Mouse (Mus musculus) liver, embryonic 14.5 days (tissue): ENCODE measurements around the gene Eva1c. TPM values are rescaled to one million over a fixed set of nuclear protein-coding genes. Genes with fewer than 3 reads are reported as not detected.
"Not testable (repeated sequence)": the region's sequence is repeated elsewhere in the genome, so short reads cannot be mapped to it uniquely, and the experiment has no call there.

Experiments
- ATAC-seq: fragments of 200-750 bp; cut with Nextera tagmentation; 2 replicates; pipeline ENCODE4 v1.8.0; 2017; ENCODE audit warnings: moderate number of reproducible peaks, mild to moderate bottlenecking, moderate library complexity; ENCODE audit not compliant: insufficient read depth
- DNase-seq, 3 experiments: peaks; one replicate each; pipeline ENCODE4 v3.0.0-alpha.2; 2012 to 2013; ENCODE audit warnings: low read depth in 3 of 3, low spot score in 3 of 3
- H3K27ac ChIP-seq: fragments of 300-500 bp; sonication (generic); 2 replicates; pipeline ENCODE4 v1.5.1; 2014; ENCODE audit warnings: moderate library complexity, mild to moderate bottlenecking, control low read depth, inconsistent platforms
- H3K27me3 ChIP-seq: fragments of 300-500 bp; sonication (generic); 2 replicates; pipeline ENCODE4 v1.6.1; 2014; ENCODE audit warnings: mild to moderate bottlenecking, low read length, moderate library complexity; ENCODE audit not compliant: control insufficient read depth, insufficient read depth
- H3K36me3 ChIP-seq: fragments of 300-500 bp; sonication (generic); replicated peaks from 2 replicates; pipeline ENCODE4 v1.6.1; 2014; ENCODE audit warnings: low read depth; ENCODE audit not compliant: control insufficient read depth, insufficient read depth
- H3K4me1 ChIP-seq, 2 experiments: fragments of 200-500 bp in 1 of 2; fragments of 300-500 bp in 1 of 2; sonication (generic) in 1 of 2; replicated peaks; 2 replicates each; pipeline ENCODE4 v1.6.1; 2012 to 2014; ENCODE audit warnings: antibody characterized with exemption in 1 of 2, inconsistent platforms in 1 of 2, low read length in 1 of 2; ENCODE audit not compliant: control insufficient read depth in 2 of 2, insufficient read depth in 2 of 2
- H3K4me2 ChIP-seq: fragments of 300-500 bp; sonication (generic); 2 replicates; pipeline ENCODE4 v1.6.1; 2014; ENCODE audit warnings: low read depth, mild to moderate bottlenecking, control low read depth, moderate library complexity
- H3K4me3 ChIP-seq, 2 experiments: fragments of 200-500 bp in 1 of 2; fragments of 300-500 bp in 1 of 2; sonication (generic) in 1 of 2; 2 replicates each; pipeline ENCODE4 v1.5.1; 2012 to 2014; ENCODE audit warnings: low read depth in 2 of 2, low read length in 2 of 2, mild to moderate bottlenecking in 2 of 2, control low read depth in 1 of 2, inconsistent platforms in 1 of 2, moderate library complexity in 1 of 2; ENCODE audit not compliant: insufficient read depth in 1 of 2
- H3K9ac ChIP-seq: fragments of 300-500 bp; sonication (generic); replicated peaks from 2 replicates; pipeline ENCODE4 v1.6.1; 2014; ENCODE audit warnings: mild to moderate bottlenecking, control low read depth, moderate library complexity
- H3K9me3 ChIP-seq: fragments of 300-500 bp; sonication (generic); 2 replicates; pipeline ENCODE4 v1.6.1; 2016; ENCODE audit warnings: low read length, mixed read lengths; ENCODE audit not compliant: control insufficient read depth
- CTCF ChIP-seq: IDR thresholded peaks from 2 replicates; pipeline ENCODE4 v1.5.1; 2016; ENCODE audit warnings: antibody characterized with exemption, low read depth, control low read depth
- EP300 ChIP-seq: IDR thresholded peaks from 2 replicates; pipeline ENCODE4 v1.6.1; 2016; ENCODE audit warnings: antibody characterized with exemption, low read depth
- WGBS: fragments of 180-500 bp; shearing (Covaris S2); extraction: QIAGEN DNeasy Blood & Tissue Kit; methylation state at CpG from one replicate; pipeline ENCODE4 v1.1.7; 2014; ENCODE audit not compliant: insufficient replicate concordance; 5-methylcytosine and 5-hydroxymethylcytosine counted together
- polyA plus RNA-seq, 2 experiments: library from polyadenylated mRNA; depleted of rRNA in 1 of 2; stranded (reverse) in 1 of 2; unstranded in 1 of 2; fragments of >200 nt; fragmentation: Nextera tagmentation in 1 of 2; extraction: Ambion mirVana in 1 of 2; gene quantifications; 2 replicates each; pipeline versions ENCODE4 v1.2.1 to v1.2.3; 2012 to 2014

Gene Eva1c
- polyA plus RNA-seq, 2 experiments = 0.11 to 0.23 TPM

DNA sequence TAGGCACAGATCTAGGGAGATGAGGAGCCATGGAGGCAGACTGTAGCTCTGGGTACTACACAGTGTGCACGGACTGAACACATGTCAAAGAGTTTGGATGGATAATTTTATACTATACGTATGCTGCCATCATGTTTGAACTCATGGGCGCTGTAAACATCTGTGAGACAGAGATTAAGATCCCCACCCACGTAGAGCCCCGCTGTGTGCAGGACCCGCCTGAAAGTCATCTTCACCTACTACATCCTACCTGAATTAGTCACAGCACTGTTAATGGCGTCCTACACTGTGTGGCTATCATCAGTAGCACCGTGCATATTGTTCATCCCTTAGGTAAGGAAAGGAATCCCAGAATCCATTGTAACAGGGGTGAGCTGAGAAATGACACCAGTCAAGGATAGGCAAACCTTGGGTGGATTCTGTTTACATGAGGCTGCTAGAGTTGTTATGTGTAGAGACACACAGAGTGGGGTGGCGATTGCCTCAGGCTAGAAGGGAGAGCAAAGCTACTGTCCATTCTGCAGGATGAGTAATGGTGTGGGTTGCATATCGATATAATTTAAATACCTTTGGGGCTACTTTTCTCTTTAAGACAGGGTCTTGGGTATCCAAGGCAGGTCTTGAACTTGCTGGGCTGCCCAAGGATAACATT, 4.1 kb upstream of the Eva1c start:
- peak overlapping the region; percentile 6 to 10; a peak in 1 of 4 replicates for H3K4me3 ChIP-seq
- no peak for TF ChIP-seq CTCF
- peak; percentile 68 for TF ChIP-seq EP300
- H3K4me2 ChIP-seq = peak overlapping the region; percentile 50
- peaks cover 21 to 36% of the 10 kb centered on the region in 2 experiments for H3K4me1 ChIP-seq
- H3K27me3 ChIP-seq = peaks cover 2% of the 10 kb centered on the region; the same call in 1 of the 2 replicates
- H3K9ac ChIP-seq = no peak overlapping the region
- no peaks in the 10 kb centered on the region for H3K36me3 ChIP-seq
- no peaks in the 10 kb centered on the region for H3K9me3 ChIP-seq
- DNase-seq (peak in 2 of 3 experiments; percentile 35 to 52), ATAC-seq (peak; percentile 95)
- 51% methylated on average over 10 of the region's 10 CpGs for WGBS
- H3K27ac ChIP-seq = peak overlapping the region; percentile 71

DNA sequence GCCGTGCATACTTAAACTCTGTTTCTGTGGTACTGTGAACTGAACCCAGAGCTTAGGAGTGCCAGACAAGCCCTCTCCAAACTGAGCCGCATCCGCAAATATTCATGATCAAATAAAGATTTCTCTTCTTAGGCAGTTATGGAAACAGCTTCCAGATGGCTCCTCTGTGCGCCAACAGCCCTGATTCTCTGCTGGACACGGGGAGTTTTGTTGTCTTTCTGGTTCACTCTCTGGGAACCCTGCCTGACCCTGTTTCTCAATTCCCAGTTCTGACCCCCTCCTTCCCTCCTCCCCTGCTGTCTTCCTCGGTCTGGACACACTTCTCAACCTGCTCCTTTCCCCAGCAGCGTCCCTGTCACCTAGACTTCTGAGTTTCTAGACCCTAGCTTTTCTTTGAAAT, 3.5 kb upstream of the Eva1c start:
- ATAC-seq (no peak), DNase-seq (no peak)
- H3K27ac ChIP-seq = peak overlapping the region; percentile 51
- TF ChIP-seq CTCF (no peak), EP300 (no peak)
- H3K9me3 ChIP-seq = no peaks in the 10 kb centered on the region
- 68% methylated on average over 7 of the region's 7 CpGs for WGBS
- peaks cover 21 to 36% of the 10 kb centered on the region in 2 experiments for H3K4me1 ChIP-seq
- peaks cover 2% of the 10 kb centered on the region; the same call in 1 of the 2 replicates for H3K27me3 ChIP-seq
- no peak overlapping the region for H3K9ac ChIP-seq
- H3K36me3 ChIP-seq = no peaks in the 10 kb centered on the region
- no peak overlapping the region; a peak in 1 of 4 replicates for H3K4me3 ChIP-seq
- H3K4me2 ChIP-seq = peak overlapping the region; percentile 50

DNA sequence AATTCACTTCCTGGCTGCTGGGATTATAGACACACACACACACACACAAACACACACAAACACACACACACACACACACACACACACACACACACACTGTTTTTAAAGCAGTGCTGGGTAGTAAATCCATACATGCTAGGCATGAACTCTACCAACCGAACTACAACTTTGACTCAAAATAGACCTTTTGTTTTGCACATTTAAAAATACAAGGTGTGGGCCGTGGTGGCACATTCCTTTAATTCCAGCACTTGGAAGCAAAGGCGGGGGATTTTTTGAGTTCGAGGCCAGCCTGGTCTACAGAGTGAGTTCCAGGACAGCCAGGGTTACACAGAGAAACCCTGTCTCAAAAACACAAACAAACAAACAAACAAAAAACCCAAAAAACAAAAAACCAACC, 2.5 kb upstream of the Eva1c start:
- not testable (repeated sequence) for DNase-seq, H3K27ac ChIP-seq, H3K27me3 ChIP-seq, H3K9ac ChIP-seq, H3K4me3 ChIP-seq, H3K9me3 ChIP-seq, ATAC-seq, H3K36me3 ChIP-seq, H3K4me2 ChIP-seq
- H3K4me1 ChIP-seq = peaks cover 22 to 39% of the 10 kb centered on the region in 2 experiments
- 62% methylated on average over 4 of the region's 4 CpGs for WGBS

DNA sequence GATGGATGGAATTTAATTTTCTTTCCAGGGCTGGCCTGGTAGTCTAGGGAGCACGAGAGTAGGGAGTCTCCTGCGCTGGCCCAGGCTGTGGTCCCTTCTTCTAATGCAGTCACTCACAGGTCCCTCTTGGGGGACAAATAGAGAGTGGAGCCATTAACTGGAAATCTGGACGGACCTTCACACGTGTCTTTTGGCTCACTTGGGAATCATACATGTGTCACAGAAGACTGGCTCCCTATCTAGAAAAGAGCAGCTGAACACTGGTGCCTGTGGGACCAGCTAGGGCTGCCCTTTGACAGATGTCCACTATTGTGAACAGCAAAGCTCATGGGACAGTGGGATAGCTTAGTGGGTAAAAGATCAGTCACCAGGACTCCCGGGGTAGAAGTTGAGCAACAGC, 478 bp upstream of the Eva1c start:
- WGBS = 73% methylated on average over 5 of the region's 5 CpGs
- Histone ChIP-seq H3K36me3 (no peaks in the 10 kb centered on the region), H3K9ac (no peak overlapping the region), H3K4me2 (no peak overlapping the region), H3K27me3 (peaks cover 12% of the 10 kb centered on the region), H3K4me3 (no peak overlapping the region), H3K27ac (no peak overlapping the region), H3K9me3 (no peaks in the 10 kb centered on the region), H3K4me1 (peaks cover 25 to 35% of the 10 kb centered on the region in 2 experiments)
- DNase-seq (no peak), ATAC-seq (no peak)
- TF ChIP-seq CTCF (no peak), EP300 (no peak)

DNA sequence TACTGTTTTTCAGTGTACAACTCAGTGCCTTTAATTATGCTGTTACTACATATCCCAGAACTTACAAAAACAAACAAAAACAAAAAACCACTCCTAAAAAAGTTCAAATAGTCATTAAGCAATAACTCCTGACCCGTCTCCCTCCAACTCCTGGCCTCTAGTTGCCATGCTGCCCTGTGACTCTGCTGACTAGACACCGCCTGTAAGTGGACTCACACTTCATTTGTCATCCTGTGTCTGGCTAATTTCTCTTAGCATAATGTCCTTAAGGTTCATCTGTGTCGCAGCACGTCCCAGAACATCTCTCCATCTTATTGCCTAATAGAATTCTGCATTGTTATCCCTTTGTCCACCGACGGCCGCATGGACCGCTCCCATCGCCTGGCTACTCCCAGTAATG, 979 bp downstream of the Eva1c start:
- TF ChIP-seq CTCF = no peak
- TF ChIP-seq EP300 = no peak
- Histone ChIP-seq H3K27me3 (peaks cover 26% of the 10 kb centered on the region), H3K4me1 (peaks cover 14 to 21% of the 10 kb centered on the region in 2 experiments), H3K27ac (no peak overlapping the region), H3K36me3 (no peaks in the 10 kb centered on the region), H3K9me3 (no peaks in the 10 kb centered on the region), H3K9ac (no peak overlapping the region), H3K4me2 (no peak overlapping the region), H3K4me3 (no peak overlapping the region)
- ATAC-seq (no peak), DNase-seq (no peak)
- 77% methylated on average over 9 of the region's 9 CpGs for WGBS
